Mouse (Mus musculus) cerebellum, adult 11 months (tissue): ENCODE measurements around the gene Six4.
"Not testable (repeated sequence)": the region's sequence is repeated elsewhere in the genome, so short reads cannot be mapped to it uniquely, and the experiment has no call there.

Experiments
- DNase-seq: peaks from one replicate; pipeline ENCODE4 v3.0.0; 2022

Six4 gene

DNA sequence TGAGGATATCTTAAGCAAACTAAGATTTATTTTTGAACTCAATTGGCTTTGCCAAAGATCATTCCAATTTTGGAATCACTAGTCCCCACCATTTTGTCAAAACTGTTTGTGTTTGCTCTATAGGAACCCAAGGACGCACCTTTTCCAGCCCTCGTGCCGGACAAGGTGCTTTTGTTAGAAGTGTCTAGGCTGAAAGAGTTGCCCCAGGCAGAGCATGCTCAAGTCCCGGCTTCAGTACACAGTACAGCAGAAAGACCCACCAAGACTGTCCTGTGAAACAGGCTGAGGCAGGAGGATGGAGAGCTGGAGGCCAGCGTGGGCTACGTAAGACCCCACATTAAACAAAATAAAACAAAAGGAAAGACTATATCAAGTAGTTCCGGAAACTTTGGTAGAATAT, 26.2 kb downstream of the Six4 start:
- DNase-seq: no peak

DNA sequence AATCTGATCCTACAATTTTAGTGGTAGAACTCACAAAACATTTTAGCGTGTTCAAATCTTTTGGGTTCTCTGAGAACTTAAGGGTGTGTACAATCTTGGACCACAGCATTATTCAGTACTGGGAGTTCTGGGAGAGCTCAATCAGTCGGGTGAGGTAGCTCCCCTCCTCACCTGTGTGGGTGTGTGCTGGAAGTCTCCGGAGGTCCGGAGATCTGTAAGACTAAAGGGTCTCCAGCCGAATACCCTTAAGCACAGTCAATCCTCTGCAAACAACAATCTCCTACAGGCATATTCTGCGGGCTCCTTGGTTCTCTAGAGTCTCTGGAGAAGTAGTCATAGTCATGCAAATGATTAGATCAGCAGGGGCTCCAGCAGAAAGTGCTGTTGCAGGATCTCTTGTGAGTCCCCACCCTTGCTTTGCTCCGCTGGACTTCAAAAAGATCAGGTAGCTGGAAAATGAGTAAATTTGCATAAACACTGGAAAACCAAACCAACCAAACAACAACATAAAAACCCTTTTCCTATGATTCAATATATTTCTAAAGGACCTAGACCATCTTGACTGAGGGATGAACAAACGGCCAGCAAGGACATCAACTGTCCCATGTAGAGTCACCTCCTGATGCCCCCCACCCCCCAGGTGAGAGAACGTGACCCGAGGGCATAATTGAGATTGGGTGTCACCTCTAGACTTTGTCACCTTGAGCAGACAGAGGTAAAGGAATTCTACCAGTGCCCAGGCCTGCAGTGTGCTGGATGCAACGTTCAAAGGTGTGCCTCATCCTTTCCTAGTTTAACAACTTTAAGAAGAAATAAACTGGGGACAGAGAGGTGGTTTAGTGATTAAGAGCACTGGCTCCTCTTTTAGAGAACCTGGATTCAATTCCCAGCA, 27.3 kb downstream of the Six4 start:
- DNase-seq: no peak

DNA sequence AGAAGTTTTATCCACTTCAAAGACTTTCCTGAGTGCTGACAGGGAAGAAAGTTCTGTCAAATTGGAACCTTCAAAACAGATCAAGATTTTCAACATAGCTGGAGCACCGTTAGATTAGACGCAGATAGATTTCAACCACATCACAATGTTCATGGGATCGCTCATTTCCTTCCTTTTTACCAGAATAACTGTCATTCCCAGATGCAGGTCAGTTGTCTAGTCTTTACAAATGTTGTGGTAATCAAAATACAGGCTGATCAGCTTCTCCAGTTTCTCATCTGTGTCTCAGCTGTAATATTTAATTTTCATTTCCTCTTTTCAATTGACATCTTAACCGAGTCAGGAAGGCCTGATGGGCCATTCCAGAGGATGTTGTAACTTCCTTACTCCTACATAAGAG, 29.5 kb downstream of the Six4 start:
- DNase-seq: no peak

DNA sequence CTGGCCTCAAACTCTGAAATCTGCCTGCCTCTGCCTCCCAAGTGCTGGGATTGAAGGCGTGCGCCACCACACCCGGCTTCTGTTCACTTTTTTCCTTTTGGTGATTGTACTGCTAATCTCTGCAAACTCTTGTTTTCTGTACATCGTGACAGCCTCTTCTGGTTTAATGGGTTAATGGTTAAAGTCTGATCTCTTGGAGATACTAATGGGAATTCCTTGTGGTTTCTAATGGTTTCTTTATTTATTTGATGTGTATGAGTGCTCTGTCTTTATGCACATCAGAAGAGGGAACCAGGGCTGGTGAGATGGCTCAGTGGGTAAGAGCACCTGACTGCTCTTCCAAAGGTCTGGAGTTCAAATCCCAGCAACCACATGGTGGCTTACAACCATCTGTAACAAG, 31.4 kb downstream of the Six4 start:
- not testable (repeated sequence) for DNase-seq

DNA sequence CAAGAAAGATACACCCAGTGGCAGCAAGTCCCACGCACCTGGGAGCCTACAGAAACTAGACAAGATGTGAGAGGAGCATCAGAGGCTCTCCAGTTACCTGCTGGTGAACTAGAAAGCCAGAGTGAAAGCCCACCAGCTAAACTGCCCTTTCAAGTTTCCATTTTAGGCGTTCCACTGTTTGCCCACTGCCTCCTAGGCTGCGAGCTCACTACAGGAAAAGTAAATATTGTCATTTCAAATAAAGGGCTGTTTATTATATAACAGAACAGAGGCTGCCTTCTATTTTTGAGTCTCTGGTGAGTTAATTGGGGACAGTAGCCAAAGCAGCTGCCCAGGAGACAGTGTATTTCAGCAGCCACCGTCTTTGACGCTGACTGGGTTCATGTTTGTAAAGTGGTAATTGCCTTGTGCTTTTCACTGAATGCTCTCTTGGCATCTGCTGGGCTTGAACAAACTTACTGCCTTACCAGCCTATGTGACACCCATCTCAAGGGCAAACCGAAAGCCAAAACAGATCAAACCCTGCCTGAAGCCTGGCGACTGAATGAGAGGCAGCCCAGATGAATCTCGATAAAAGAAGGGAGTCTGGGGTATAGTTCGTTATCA, 52.3 kb downstream of the Six4 start:
- no peak for DNase-seq

DNA sequence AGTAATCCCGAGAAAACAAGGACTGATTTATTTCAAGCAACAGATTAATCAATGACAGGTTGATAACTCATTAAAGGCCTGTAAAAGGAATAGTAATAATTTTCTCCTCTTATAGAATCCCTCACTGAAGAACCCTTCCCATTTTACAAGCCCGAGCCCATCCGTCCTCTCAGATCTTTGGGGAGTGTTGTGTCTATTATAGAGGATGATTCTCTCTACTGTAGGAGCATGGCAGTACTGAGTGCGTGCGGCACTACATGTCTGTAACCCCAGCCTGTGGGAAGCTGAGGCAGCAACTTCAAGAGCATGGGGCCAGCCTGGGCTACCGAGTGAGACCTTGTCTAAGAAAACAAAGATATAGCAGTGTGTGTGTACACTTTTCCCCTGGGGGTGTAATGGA, 55.8 kb downstream of the Six4 start:
- no peak for DNase-seq

DNA sequence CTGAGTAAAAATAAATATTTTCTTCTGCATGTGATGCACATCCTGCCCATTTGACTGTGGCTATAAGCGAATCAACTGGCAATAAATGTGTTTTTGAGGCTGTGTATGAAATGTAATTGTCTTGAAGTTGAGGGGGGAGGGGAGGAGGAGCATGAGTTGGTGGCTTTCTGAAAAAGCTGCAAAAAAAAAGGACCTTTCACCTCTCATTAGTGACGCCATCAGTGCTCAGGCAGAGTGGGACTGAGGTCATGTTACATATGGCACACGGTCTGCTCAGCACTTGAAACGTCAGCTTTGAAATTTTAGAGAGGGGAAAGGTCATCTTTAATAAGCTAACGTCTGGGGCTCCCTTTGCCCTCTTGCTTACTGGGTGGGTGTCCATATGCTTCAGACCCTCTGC, 57.8 kb downstream of the Six4 start:
- DNase-seq: no peak

DNA sequence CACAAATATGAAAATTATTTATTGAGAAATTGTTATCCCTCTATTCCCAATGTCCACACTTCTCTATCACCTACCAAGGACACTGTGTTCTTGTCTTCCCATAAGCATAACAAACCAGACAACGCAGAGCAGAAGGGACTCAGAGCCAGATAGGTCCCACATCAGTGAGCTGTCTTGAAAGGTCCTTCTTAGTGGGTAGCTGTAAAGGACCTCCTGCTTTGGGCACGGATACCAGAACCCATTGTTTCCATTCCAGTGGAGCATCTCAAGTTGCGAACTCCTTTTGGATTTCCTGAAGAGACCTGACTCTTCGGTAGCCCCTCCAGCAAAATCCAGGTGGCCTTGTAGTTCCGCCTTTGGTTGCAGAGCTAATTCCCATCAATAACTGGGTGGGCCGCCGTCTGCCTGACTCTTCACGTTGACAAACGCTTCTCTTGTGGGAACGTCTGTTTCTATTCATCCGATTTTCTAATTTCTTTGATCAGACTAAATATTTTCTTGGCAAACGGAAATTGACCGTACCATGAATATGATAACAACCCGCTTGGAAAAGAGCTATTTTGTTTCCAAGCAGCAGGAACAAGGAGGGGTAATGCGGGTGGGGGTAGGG, 58.6 kb downstream of the Six4 start:
- DNase-seq: no peak

DNA sequence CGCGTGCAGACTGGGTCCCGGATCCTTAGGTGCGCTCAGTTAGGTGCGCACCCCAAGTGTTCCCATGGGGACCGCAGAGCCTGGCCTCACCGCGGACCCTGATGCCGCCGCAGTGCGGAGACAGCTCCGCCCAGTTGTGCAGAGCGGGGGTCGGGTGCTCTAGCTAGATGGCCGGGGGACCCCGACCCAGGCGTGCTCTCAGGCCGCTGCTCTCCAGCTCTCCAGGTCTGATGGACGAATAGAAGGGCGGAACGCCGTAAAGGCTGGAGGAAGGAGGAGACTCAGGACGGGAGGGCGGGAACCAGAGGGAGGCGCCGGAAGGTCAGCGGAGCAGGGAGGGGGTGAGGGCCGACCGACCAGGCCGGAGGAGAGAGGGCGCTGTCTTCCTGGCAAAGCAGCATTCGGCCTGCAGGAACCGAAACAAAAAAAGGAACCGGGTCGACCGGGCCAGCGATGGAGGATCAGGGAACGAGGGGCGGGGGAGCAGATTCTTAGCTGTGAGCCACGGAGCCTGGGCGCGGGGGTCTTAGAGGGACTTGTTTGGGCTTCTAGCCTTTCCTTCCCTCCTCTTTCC, 59.5 kb downstream of the Six4 start, which contains the start of gene Six1:
Six1 (minus strand) TSS at position 220 of the 574 bp plus-strand sequence.
- no peak for DNase-seq

DNA sequence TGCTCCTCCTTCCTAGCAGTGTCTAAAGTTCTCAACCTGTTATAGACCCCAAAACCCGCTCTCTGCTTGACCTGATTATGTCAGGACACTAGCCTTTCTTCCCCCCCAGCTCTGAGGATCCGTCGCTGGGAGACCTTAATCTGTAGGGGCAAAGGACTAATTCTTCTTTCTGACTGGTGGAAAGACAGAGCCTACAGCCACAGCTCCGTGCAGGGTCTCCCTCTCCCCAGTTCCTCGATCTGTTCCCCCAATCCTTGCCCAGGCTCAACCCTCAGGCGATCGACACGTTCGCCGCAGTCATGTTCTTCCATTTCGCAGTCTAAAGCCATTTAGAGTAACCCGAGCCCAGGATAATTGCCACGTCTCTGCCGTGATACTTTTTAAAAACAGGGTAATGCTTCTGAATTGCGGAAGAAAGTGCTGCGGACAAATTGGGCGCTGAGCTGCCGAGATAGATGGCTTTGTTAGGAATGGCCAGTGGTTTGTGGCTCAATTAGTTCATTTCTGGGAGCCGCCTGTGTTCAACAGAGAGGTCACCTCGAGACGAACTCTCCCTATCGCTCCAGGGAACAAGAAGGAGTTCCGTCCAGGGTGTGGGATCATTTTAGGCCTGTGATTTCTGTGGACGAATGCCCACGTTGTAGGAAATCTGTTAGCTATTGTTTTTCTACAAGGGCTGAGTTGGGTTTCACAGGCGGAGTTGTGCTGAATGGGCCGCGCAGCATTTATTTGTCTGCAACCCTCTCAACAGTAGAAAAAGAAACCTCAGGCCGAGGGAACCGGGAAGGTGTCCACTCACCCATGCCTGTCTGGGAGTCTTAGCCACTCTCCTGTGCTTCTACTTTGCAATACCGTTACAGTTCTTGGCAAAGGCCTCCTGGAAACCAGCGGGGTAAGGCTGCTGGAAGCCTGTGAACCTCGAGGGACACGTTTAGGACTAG, 60.3 kb downstream of the Six4 start:
- DNase-seq: no peak

DNA sequence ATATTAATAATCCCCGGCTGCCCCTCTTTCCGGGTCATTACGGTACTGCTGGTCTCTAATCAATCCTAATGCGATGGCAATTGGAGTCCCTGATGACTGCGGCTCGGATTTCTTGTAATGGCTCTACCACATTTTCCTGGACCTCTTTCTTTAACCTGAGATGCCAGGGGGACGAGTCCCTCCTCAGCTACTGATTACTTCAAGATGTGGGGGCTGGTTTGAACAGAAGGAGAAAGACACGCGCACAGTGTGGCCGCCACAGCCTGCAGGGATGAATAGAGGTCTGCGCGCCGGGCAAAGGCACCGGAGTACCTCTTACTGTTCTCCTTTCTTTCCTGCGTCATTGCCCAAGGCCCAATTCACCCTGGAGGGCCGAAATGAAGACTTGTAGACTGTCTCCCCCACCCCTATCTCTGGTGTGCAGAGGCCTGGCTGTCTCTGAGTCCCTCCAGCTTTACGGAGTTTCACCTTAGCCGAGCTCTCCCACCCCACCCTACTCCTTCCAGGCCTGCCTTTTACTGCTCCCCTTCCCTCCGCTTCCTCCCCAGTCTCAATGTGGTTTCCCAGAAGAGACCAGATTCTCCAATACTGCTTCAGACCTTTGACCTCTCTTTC, 61.1 kb downstream of the Six4 start:
- DNase-seq: no peak

DNA sequence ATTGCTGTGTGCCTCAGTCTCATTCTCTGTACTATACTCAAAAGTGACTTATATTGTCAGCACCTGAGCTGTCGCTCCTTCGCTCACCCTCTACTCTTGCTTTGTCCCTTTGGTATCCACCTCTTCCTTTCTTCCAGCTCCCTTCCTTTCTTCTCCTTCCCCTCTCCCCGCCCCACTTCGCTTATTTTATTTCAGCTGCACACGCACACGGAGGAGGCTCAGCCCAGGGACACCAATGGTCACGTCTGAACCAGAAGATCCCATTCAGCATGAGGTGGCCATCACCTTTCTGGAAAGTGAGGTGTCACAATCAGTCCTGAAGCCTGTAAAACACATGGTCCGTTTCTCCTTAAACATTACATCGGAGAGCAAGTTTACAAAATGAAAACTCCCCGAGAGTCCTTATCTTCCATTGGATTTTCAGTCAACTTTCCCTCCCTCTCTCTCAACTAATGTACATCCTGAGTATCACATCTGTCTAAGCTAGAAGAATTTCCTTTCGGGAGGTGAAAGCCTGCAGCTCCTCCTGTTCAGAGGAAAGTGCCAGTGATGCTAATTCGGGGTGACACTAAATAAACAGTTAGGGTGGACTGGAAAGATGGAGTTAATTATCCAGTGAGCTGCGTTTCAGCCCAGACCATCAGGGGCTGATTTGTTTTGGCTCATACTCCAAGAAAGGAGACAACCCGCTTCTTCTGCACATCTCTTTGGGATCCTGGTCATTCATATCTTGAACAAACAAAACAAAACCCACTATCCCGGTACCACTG, 62.3 kb downstream of the Six4 start:
- DNase-seq: no peak

DNA sequence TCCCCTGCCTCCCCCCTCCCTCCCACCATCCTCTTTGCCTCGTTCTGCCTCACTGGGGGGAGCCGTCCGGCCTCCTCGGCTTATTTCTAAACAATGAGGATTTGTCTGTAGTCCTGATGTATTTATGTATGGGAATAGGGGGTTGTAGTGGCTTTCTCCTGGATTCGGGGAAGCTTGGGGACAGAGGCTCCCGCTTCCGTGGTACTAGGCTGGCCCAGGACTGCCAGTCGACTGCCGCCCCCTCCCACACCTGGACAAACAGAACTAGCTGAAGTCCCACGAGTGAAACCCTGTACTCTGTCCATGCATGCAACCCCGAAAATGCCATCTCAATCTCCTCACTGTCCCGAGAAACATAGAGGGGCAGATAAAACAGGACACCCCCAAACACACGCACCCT, 63.0 kb downstream of the Six4 start:
- no peak for DNase-seq
